Mouse (Mus musculus): Measurements from ENCODE around the gene Ptch2. TPM values are rescaled to one million over a fixed set of nuclear protein-coding genes. Genes with fewer than 3 reads are reported as not detected.

Gene Ptch2
- polyA plus RNA-seq, 1 experiment from 2014 or later = 3.6 TPM

- Histone ChIP-seq H3K36me3 (ENCODE audit: insufficient read depth, low read length) (no peaks in the 10 kb centered on the region), H3K27me3 (replicated peaks; ENCODE audit: insufficient read depth, low read length) (no peaks in the 10 kb centered on the region), H3K27ac (ENCODE audit: low read length) (peak overlapping the region; percentile 88; the same call in 1 of the 2 replicates), H3K4me2 (replicated peaks; ENCODE audit: low read depth, low read length) (no peak overlapping the region), H3K9ac (replicated peaks; ENCODE audit: low read depth) (no peak overlapping the region), H3K4me1 (ENCODE audit: insufficient read depth, low read depth, low read length) (peaks cover 20% of the 10 kb centered on the region), H3K4me3 (ENCODE audit: low read depth, low read length) (no peak overlapping the region), H3K9me3 (ENCODE audit: low read length) (no peaks in the 10 kb centered on the region)
- WGBS = 79% methylated on average over 3 of the region's 3 CpGs
- TF ChIP-seq EP300 (IDR thresholded peaks at IDR 0.05) (no peak), CTCF (IDR thresholded peaks at IDR 0.05) (no peak)
- ATAC-seq (no peak), DNase-seq (ENCODE audit: low spot score) (no peak)
Measured at GRCm38 (mm10) chr4:117124218-117124517, 28.3 kb downstream of the Ptch2 start.

- Histone ChIP-seq H3K4me1 (ENCODE audit: insufficient read depth, low read depth, low read length) (peaks cover 20% of the 10 kb centered on the region), H3K36me3 (ENCODE audit: insufficient read depth, low read length) (no peaks in the 10 kb centered on the region), H3K27ac (ENCODE audit: low read length) (peak overlapping the region; percentile 88), H3K27me3 (replicated peaks; ENCODE audit: insufficient read depth, low read length) (no peaks in the 10 kb centered on the region), H3K4me3 (ENCODE audit: low read depth, low read length) (no peak overlapping the region), H3K4me2 (replicated peaks; ENCODE audit: low read depth, low read length) (0 out of 2 replicates have a peak overlapping the region, but pooled peaks have one; percentile 1), H3K9ac (replicated peaks; ENCODE audit: low read depth) (peak overlapping the region; percentile 16; the same call in 1 of the 2 replicates), H3K9me3 (ENCODE audit: low read length) (no peaks in the 10 kb centered on the region)
- TF ChIP-seq CTCF (IDR thresholded peaks at IDR 0.05) (0 out of 2 replicates have a peak, but pooled peaks have one; percentile 10), EP300 (IDR thresholded peaks at IDR 0.05) (no peak)
- 35% methylated on average over 14 of the region's 14 CpGs for WGBS
- DNase-seq (ENCODE audit: low spot score) (peak; percentile 49), ATAC-seq (no peak)
Measured at GRCm38 (mm10) chr4:117124518-117125347, 28.9 kb downstream of the Ptch2 start.

- peak within 1 kb of the TSS; percentile 88 for H3K27ac ChIP-seq (ENCODE audit: low read length)
- peak within 1 kb of the TSS; percentile 16; the same call in 1 of the 2 replicates for H3K9ac ChIP-seq (replicated peaks; ENCODE audit: low read depth)
- H3K4me3 ChIP-seq (ENCODE audit: low read depth, low read length) = no peak within 1 kb of the TSS
- peak; percentile 85 for DNase-seq (ENCODE audit: low spot score)
- H3K4me1 ChIP-seq (ENCODE audit: insufficient read depth, low read depth, low read length) = peaks cover 20% of the 10 kb centered on the region
- 36% methylated on average over 8 of the region's 8 CpGs for WGBS
- no peaks in the 10 kb centered on the region for H3K27me3 ChIP-seq (replicated peaks; ENCODE audit: insufficient read depth, low read length)
- H3K4me2 ChIP-seq (replicated peaks; ENCODE audit: low read depth, low read length) = 0 out of 2 replicates have a peak within 1 kb of the TSS, but pooled peaks have one; percentile 1
- no peaks in the 10 kb centered on the region for H3K36me3 ChIP-seq (ENCODE audit: insufficient read depth, low read length)
- TF ChIP-seq CTCF (IDR thresholded peaks at IDR 0.05) (no peak), EP300 (IDR thresholded peaks at IDR 0.05) (no peak)
- peak; percentile 46 for ATAC-seq
- no peaks in the 10 kb centered on the region for H3K9me3 ChIP-seq (ENCODE audit: low read length)
Measured at GRCm38 (mm10) chr4:117125348-117125909, 29.6 kb downstream of the Ptch2 start, which contains the start of gene Btbd19. Btbd19 (minus strand) TSS chr4:117125725.

- TF ChIP-seq EP300 (IDR thresholded peaks at IDR 0.05) (peak; percentile 80), CTCF (IDR thresholded peaks at IDR 0.05) (no peak)
Measured at GRCm38 (mm10) chr4:117125910-117126674, 30.2 kb downstream of the Ptch2 start.

GRCm38 (mm10) chr4:117126675-117127290 lies 30.9 kb downstream of the Ptch2 start, which contains the start of gene Tctex1d4:
Tctex1d4 (plus strand) TSS chr4:117126794.
- Histone ChIP-seq H3K4me2 (replicated peaks; ENCODE audit: low read depth, low read length) (no peak within 1 kb of the TSS), H3K36me3 (ENCODE audit: insufficient read depth, low read length) (no peaks in the 10 kb centered on the region), H3K9me3 (ENCODE audit: low read length) (no peaks in the 10 kb centered on the region), H3K4me1 (ENCODE audit: insufficient read depth, low read depth, low read length) (peaks cover 20% of the 10 kb centered on the region), H3K4me3 (ENCODE audit: low read depth, low read length) (no peak within 1 kb of the TSS), H3K27me3 (replicated peaks; ENCODE audit: insufficient read depth, low read length) (no peaks in the 10 kb centered on the region), H3K27ac (ENCODE audit: low read length) (peak within 1 kb of the TSS; percentile 88), H3K9ac (replicated peaks; ENCODE audit: low read depth) (peak within 1 kb of the TSS; percentile 16; the same call in 1 of the 2 replicates)
- TF ChIP-seq CTCF (IDR thresholded peaks at IDR 0.05) (no peak), EP300 (IDR thresholded peaks at IDR 0.05) (no peak)
- WGBS = 81% methylated on average over 9 of the region's 9 CpGs
- DNase-seq (ENCODE audit: low spot score) = peak; percentile 43
- 0 out of 2 replicates have a peak, but pooled peaks have one; percentile 2 for ATAC-seq

More at GRCm38 (mm10) chr4:117125910-117126674, 30.2 kb downstream of the Ptch2 start:
- peak; percentile 89 for ATAC-seq
- peaks cover 20% of the 10 kb centered on the region for H3K4me1 ChIP-seq (ENCODE audit: insufficient read depth, low read depth, low read length)
- H3K9me3 ChIP-seq (ENCODE audit: low read length) = no peaks in the 10 kb centered on the region
- WGBS = 33% methylated on average over 15 of the region's 15 CpGs
- peak overlapping the region; percentile 88 for H3K27ac ChIP-seq (ENCODE audit: low read length)
- H3K27me3 ChIP-seq (replicated peaks; ENCODE audit: insufficient read depth, low read length) = no peaks in the 10 kb centered on the region
- H3K4me3 ChIP-seq (ENCODE audit: low read depth, low read length) = no peak overlapping the region
- H3K36me3 ChIP-seq (ENCODE audit: insufficient read depth, low read length) = no peaks in the 10 kb centered on the region
- H3K4me2 ChIP-seq (replicated peaks; ENCODE audit: low read depth, low read length) = no peak overlapping the region
- peak; percentile 95 for DNase-seq (ENCODE audit: low spot score)
- H3K9ac ChIP-seq (replicated peaks; ENCODE audit: low read depth) = no peak overlapping the region
